Mouse (Mus musculus) hindbrain, postnatal 0 days (tissue): ENCODE measurements around the gene Pip5k1b. TPM values are rescaled to one million over a fixed set of nuclear protein-coding genes. Genes with fewer than 3 reads are reported as not detected.

ENCODE experiments used
- ATAC-seq: fragments of 200-750 bp; cut with Nextera tagmentation; 2 replicates; pipeline ENCODE4 v1.8.0; 2017; ENCODE audit warnings: mild to moderate bottlenecking, moderate TSS enrichment, moderate library complexity
- DNase-seq: peaks from one replicate; pipeline ENCODE4 v3.0.0-alpha.2; 2015; ENCODE audit warnings: low spot score
- H3K27ac ChIP-seq: fragments of 300-500 bp; sonication (generic); 2 replicates; pipeline ENCODE4 v1.5.1; 2014; ENCODE audit warnings: mild to moderate bottlenecking
- H3K27me3 ChIP-seq: fragments of 300-500 bp; sonication (generic); 2 replicates; pipeline ENCODE4 v1.6.1; 2014; ENCODE audit warnings: low read length, mixed read lengths; ENCODE audit not compliant: insufficient read depth
- H3K36me3 ChIP-seq: fragments of 300-500 bp; sonication (generic); 2 replicates; pipeline ENCODE4 v1.6.1; 2014; ENCODE audit warnings: low read length, mixed read lengths; ENCODE audit not compliant: insufficient read depth
- H3K4me1 ChIP-seq: fragments of 300-500 bp; sonication (generic); 2 replicates; pipeline ENCODE4 v1.6.1; 2014; ENCODE audit warnings: antibody characterized with exemption, low read length, mixed read lengths; ENCODE audit not compliant: insufficient read depth
- H3K4me2 ChIP-seq: fragments of 300-500 bp; sonication (generic); 2 replicates; pipeline ENCODE4 v1.6.1; 2014; ENCODE audit warnings: low read depth, mild to moderate bottlenecking, low read length, moderate library complexity, mixed read lengths
- H3K4me3 ChIP-seq: fragments of 300-500 bp; sonication (generic); 2 replicates; pipeline ENCODE4 v1.5.1; 2014; ENCODE audit warnings: low read length
- H3K9ac ChIP-seq: fragments of 300-500 bp; sonication (generic); replicated peaks from 2 replicates; pipeline ENCODE4 v1.6.1; 2014; ENCODE audit warnings: mild to moderate bottlenecking, low read length, moderate library complexity, mixed read lengths
- H3K9me3 ChIP-seq: fragments of 300-500 bp; sonication (generic); 2 replicates; pipeline ENCODE4 v1.6.1; 2016; ENCODE audit warnings: low read length, mixed read lengths
- CTCF ChIP-seq: IDR thresholded peaks from 2 replicates; pipeline ENCODE4 v1.5.1; 2016; ENCODE audit warnings: antibody characterized with exemption, control low read depth, low read depth
- WGBS: fragments of 180-500 bp; shearing (Covaris S2); extraction: QIAGEN DNeasy Blood & Tissue Kit; methylation state at CpG from one replicate; pipeline ENCODE4 v1.1.7; 2014; 5-methylcytosine and 5-hydroxymethylcytosine counted together
- polyA plus RNA-seq: library from polyadenylated mRNA; unstranded; fragments of >200 nt; fragmentation: Nextera tagmentation; extraction: Ambion mirVana; gene quantifications from 2 replicates; pipeline ENCODE4 v1.2.1, GENCODE M21; 2015
- total RNA-seq: library from RNA; depleted of rRNA; stranded (reverse); fragments of >200 nt; gene quantifications from 2 replicates; pipeline ENCODE4 v1.2.3, GENCODE M21; 2014; rRNA removed

Gene Pip5k1b
- 2.0 and 4.0 TPM in 2 replicates for total RNA-seq
- 2.2 and 2.3 TPM in 2 replicates for polyA plus RNA-seq

DNA sequence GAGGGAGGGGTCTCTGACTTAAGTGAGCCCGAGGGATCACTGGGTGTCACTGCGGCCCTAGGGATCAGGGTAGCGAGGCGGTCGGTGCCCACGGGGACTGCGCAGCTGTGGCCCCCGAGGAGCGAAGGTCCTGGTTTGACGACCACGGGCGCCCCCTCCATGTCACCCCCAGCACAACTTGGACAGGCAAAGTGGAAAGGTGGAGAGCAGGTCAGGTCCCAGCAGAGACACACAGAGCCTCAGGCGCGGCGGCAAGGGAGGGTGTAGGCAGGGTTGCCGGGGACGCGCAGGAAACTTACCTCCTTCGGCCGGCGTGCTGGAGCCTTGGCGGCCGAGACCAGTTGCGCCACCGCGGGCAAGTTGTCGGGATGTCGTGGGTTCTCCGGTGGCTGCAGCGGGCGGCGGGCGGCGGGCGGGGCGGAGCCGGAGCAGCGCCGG is at the start of gene Pip5k1b:
Pip5k1b (minus strand) TSS at position 407 of the 438 bp plus-strand sequence.
- ATAC-seq (peak; percentile 46), DNase-seq (no peak)
- Histone ChIP-seq H3K4me3 (peak within 1 kb of the TSS; percentile 84), H3K9ac (peak within 1 kb of the TSS; percentile 76), H3K36me3 (no peaks in the 10 kb centered on the region), H3K27me3 (no peaks in the 10 kb centered on the region), H3K9me3 (no peaks in the 10 kb centered on the region), H3K27ac (peak within 1 kb of the TSS; percentile 68; the same call in 1 of the 2 replicates), H3K4me2 (peak within 1 kb of the TSS; percentile 99), H3K4me1 (no peaks in the 10 kb centered on the region)
- peak; percentile 53 for TF ChIP-seq CTCF
- WGBS = under 1% methylated on average over 34 of the region's 39 CpGs

DNA sequence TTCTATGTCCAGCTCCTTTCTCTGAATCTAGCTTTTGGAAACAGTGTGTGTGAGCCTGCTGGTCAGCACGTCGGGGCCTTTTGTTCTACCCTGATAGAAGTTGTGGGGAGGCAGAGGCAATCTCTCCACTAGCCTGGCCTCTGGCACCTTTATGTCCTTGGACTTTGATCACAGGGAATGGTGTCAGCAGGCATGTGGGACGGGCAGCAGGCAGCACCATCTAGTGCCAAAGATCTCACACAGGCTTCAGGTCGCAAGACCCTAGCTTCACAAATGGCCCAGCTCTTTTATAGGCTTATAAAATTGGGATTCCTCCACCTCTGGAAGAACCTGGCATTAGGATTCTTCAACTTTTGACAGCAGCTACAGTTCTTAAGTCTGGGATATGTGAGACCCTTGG is 48.4 kb upstream of the Pip5k1b start:
- ATAC-seq (no peak), DNase-seq (no peak)
- Histone ChIP-seq H3K27ac (no peak overlapping the region), H3K9me3 (no peaks in the 10 kb centered on the region), H3K36me3 (no peaks in the 10 kb centered on the region), H3K4me2 (no peak overlapping the region), H3K4me1 (no peaks in the 10 kb centered on the region), H3K27me3 (no peaks in the 10 kb centered on the region), H3K9ac (no peak overlapping the region), H3K4me3 (no peak overlapping the region)
- 0 out of 2 replicates have a peak, but pooled peaks have one; percentile 5 for TF ChIP-seq CTCF
- 96% methylated on average over 4 of the region's 4 CpGs for WGBS

DNA sequence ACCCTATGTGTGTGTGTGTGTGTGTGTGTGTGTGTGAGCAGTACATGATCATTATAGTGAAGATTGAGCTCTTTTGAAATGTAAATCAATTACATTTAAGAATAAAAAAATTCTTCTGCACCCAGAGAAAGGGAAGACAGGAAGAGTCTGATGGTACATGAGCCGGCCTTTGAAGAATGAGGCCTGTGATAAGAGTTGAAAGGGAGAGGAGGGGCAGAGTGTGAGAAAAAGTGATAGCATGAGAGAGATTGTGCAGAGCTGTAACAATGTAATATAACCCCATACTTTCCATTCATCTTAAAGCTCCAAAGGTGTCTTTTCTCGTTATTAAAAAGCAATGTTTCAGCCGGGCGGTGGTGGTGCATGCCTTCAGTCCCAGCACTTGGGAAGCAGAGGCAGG is 47.8 kb upstream of the Pip5k1b start:
- DNase-seq = no peak
- H3K27me3 ChIP-seq = no peaks in the 10 kb centered on the region
- H3K4me3 ChIP-seq = no peak overlapping the region
- H3K9me3 ChIP-seq = no peaks in the 10 kb centered on the region
- no peak overlapping the region for H3K4me2 ChIP-seq
- H3K27ac ChIP-seq = no peak overlapping the region
- WGBS = 84% methylated on average over 4 of the region's 4 CpGs
- no peak overlapping the region for H3K9ac ChIP-seq
- no peaks in the 10 kb centered on the region for H3K4me1 ChIP-seq
- no peak for TF ChIP-seq CTCF
- ATAC-seq = no peak
- no peaks in the 10 kb centered on the region for H3K36me3 ChIP-seq

DNA sequence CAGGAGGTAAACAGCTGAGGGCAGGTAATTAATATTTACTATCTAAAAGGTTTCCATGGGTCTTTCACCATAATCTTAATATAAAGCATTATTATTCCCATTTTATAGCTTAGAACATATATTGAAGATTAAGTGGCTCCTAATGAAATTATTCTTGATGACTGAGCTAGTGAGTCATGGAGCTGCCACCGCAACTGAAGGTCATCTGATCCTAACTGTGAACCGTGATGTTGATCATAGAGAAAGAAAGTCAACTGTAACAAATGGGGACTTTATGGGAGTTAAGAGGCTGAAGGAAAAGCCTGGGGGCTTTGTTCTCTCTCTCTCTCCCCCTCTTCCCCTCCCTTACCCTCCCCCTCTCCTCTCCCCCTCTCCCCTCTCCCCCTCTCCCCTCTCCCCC is 31.1 kb upstream of the Pip5k1b start:
- WGBS = 48% methylated on average over 2 of the region's 2 CpGs
- Histone ChIP-seq H3K9me3 (no peaks in the 10 kb centered on the region), H3K9ac (no peak overlapping the region), H3K27me3 (no peaks in the 10 kb centered on the region), H3K4me2 (no peak overlapping the region), H3K27ac (no peak overlapping the region), H3K4me1 (no peaks in the 10 kb centered on the region), H3K4me3 (no peak overlapping the region), H3K36me3 (no peaks in the 10 kb centered on the region)
- no peak for TF ChIP-seq CTCF
- no peak for DNase-seq
- no peak for ATAC-seq

DNA sequence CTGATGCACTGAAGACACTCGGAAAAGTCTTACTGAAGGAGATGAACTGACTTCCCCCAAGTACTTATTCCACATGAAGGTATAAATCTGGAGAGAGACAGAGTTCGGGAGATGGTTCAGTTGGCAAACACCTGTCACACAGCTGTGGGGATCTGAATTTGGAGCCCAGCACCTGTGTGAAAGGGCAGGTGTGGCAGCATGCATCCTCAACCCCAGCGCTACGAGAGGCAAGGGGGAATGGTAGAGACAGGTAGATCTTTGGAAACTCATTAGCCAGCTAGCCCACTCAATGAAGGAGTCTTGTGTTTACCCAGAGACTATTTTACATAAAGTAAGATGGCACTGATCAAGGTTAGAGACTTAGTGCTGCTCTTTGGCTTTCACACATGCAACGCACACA is 29.5 kb upstream of the Pip5k1b start:
- WGBS = 96% methylated on average over 5 of the region's 5 CpGs
- Histone ChIP-seq H3K4me1 (no peaks in the 10 kb centered on the region), H3K9me3 (no peaks in the 10 kb centered on the region), H3K36me3 (no peaks in the 10 kb centered on the region), H3K4me3 (no peak overlapping the region), H3K27me3 (no peaks in the 10 kb centered on the region), H3K4me2 (no peak overlapping the region), H3K9ac (no peak overlapping the region), H3K27ac (no peak overlapping the region)
- no peak for ATAC-seq
- no peak for TF ChIP-seq CTCF
- DNase-seq = no peak

DNA sequence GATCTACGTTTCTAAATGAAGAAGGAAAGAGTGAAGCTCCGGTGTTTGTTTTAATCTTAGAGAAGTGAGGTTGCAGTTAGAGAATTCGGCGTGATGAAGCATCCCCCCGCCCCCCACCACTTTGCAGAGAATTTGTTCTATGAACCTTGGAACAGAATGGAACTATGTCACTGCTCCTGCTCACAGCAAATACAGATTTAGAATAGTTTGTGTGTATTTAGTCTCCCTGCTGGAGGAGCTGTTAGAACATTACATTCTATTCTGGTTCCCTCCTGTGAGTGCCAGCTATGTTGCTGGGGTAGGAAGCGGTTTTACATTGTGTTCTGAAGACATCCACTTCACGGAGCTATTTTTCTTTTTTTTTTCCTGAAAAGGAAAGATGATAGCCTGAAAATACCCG is 28.3 kb upstream of the Pip5k1b start:
- ATAC-seq = no peak
- no peak overlapping the region for H3K9ac ChIP-seq
- H3K4me3 ChIP-seq = no peak overlapping the region
- no peaks in the 10 kb centered on the region for H3K36me3 ChIP-seq
- no peaks in the 10 kb centered on the region for H3K4me1 ChIP-seq
- 69% methylated on average over 8 of the region's 8 CpGs for WGBS
- no peaks in the 10 kb centered on the region for H3K27me3 ChIP-seq
- TF ChIP-seq CTCF = no peak
- no peak for DNase-seq
- H3K4me2 ChIP-seq = no peak overlapping the region
- H3K27ac ChIP-seq = no peak overlapping the region
- no peaks in the 10 kb centered on the region for H3K9me3 ChIP-seq

DNA sequence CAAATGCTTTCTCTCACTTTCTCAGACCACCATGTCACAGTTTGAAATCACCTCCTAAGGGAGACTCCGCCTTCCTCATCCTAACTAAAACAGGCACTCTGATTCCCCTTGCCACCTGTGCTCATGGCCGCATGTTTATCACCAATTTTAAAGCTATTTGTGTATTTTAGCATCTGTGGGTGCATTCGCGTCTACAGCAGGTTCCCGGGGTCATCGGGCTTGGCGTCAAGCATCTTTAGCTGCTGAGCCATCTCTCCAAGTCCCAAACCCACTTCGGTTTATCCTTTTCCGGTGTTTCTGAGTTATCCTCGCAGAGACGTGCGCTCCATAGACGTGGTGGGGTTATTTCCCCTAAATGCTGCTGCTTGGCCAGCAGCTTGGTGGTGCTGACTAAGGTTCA is 20.5 kb upstream of the Pip5k1b start:
- 93% methylated on average over 13 of the region's 13 CpGs for WGBS
- Histone ChIP-seq H3K9ac (no peak overlapping the region), H3K36me3 (no peaks in the 10 kb centered on the region), H3K27me3 (no peaks in the 10 kb centered on the region), H3K4me2 (no peak overlapping the region), H3K4me1 (no peaks in the 10 kb centered on the region), H3K9me3 (no peaks in the 10 kb centered on the region), H3K27ac (no peak overlapping the region), H3K4me3 (no peak overlapping the region)
- ATAC-seq (no peak), DNase-seq (no peak)
- TF ChIP-seq CTCF = no peak
